Mouse (Mus musculus): ENCODE data around the gene Polr2g. TPM values are rescaled to one million over a fixed set of nuclear protein-coding genes. Genes with fewer than 3 reads are reported as not detected.

Polr2g gene
- total and polyA plus RNA-seq, 3 experiments = 181 to 188 TPM; not detected in 1

- TF ChIP-seq TBP (IDR thresholded peaks at IDR 0.05; ENCODE audit: low read depth, low read length) = no peak
- TF ChIP-seq UBTF (IDR thresholded peaks at IDR 0.05; ENCODE audit: borderline replicate concordance, insufficient read depth, low read depth, low read length) = peak; percentile 69; the same call in 1 of the 2 replicates
- TF ChIP-seq CHD1 (IDR thresholded peaks at IDR 0.05; ENCODE audit: low read depth, low read length) = peak; percentile 16; the same call in 1 of the 2 replicates
- peak in 1 of 2 experiments; percentile 34; a peak in 1 of 4 replicates for TF ChIP-seq POLR2A (IDR thresholded peaks at IDR 0.05; ENCODE audit: control insufficient read depth in 1 of 2, insufficient read depth in 1 of 2, low read depth in 1 of 2, low read length in 2 of 2, poor library complexity in 1 of 2)
These were observed 22.1 kb upstream of the Polr2g start for GRCm38 (mm10) chr19:8820424-8820956.

GRCm38 (mm10) chr19:8819596-8820423, 21.4 kb upstream of the Polr2g start, which contains the start of gene Hnrnpul2:
TSS of gene Hnrnpul2 (plus strand) at chr19:8820010.
- Histone ChIP-seq H3K36me3 (ENCODE audit: control insufficient read depth in 1 of 2, insufficient read depth in 2 of 2, low read length in 2 of 2) (peaks cover 16 to 29% of the 10 kb centered on the region in 2 experiments), H3K27me3 (ENCODE audit: control insufficient read depth in 1 of 2, insufficient read depth in 2 of 2, low read length in 2 of 2) (no peaks in the 10 kb centered on the region), H3K9ac (ENCODE audit: control insufficient read depth, low read depth, low read length, poor library complexity, severe bottlenecking) (peak within 1 kb of the TSS; percentile 93), H3K79me2 (ENCODE audit: control insufficient read depth, insufficient read depth, low read length, poor library complexity) (peaks cover 55% of the 10 kb centered on the region), H3K4me1 (ENCODE audit: control insufficient read depth in 1 of 2, insufficient read depth in 2 of 2, low read length in 2 of 2) (peaks cover 5 to 11% of the 10 kb centered on the region in 2 experiments; a peak in 3 of 4 replicates), H3K4me3 (ENCODE audit: control insufficient read depth in 1 of 2, insufficient read depth in 1 of 2, low read depth in 2 of 2, low read length in 2 of 2) (peak within 1 kb of the TSS; percentile 96 to 98), H3K9me3 (replicated peaks; ENCODE audit: insufficient read depth, low read length) (no peaks in the 10 kb centered on the region), H3K27ac (ENCODE audit: control insufficient read depth, low read depth, low read length) (peak within 1 kb of the TSS; percentile 98)
- DNase-seq (ENCODE audit: low read depth, low spot score) = peak; percentile 100
- TF ChIP-seq GABPA (IDR thresholded peaks at IDR 0.05; ENCODE audit: low read depth, low read length) (no peak), MXI1 (IDR thresholded peaks at IDR 0.05; ENCODE audit: low read depth, low read length) (peak; percentile 93), KAT2A (conservative IDR thresholded peaks at IDR 0.05; ENCODE audit: low read depth, low read length) (peak; percentile 53), NRF1 (IDR thresholded peaks at IDR 0.05; ENCODE audit: insufficient read depth, low read depth, low read length, poor library complexity, severe bottlenecking) (peak; percentile 85), CHD2 (IDR thresholded peaks at IDR 0.05; ENCODE audit: low read length) (no peak), UBTF (IDR thresholded peaks at IDR 0.05; ENCODE audit: borderline replicate concordance, insufficient read depth, low read depth, low read length) (0 out of 2 replicates have a peak, but pooled peaks have one; percentile 52), MAZ (IDR thresholded peaks at IDR 0.05; ENCODE audit: low read depth, low read length) (0 out of 2 replicates have a peak, but pooled peaks have one; percentile 67), MAFK (IDR thresholded peaks at IDR 0.05; ENCODE audit: borderline replicate concordance, low read depth, low read length) (no peak), E2F4 (IDR thresholded peaks at IDR 0.05; ENCODE audit: borderline replicate concordance, low read depth, low read length) (peak; percentile 61; the same call in 1 of the 2 replicates), MAX (IDR thresholded peaks at IDR 0.05; ENCODE audit: low read length) (peak; percentile 77; the same call in 1 of the 2 replicates), TBP (IDR thresholded peaks at IDR 0.05; ENCODE audit: low read depth, low read length) (peak; percentile 59), USF2 (IDR thresholded peaks at IDR 0.05; ENCODE audit: borderline replicate concordance in 1 of 2, insufficient read depth in 1 of 2, low read depth in 1 of 2, low read length in 2 of 2) (no peak), ZKSCAN1 (IDR thresholded peaks at IDR 0.05; ENCODE audit: low read depth, low read length) (no peak), JUND (IDR thresholded peaks at IDR 0.05; ENCODE audit: low read depth, low read length) (no peak), POLR2A (IDR thresholded peaks at IDR 0.05; ENCODE audit: control insufficient read depth in 1 of 2, insufficient read depth in 1 of 2, low read depth in 1 of 2, low read length in 2 of 2, poor library complexity in 1 of 2) (peak; percentile 87 to 91), USF1 (IDR thresholded peaks at IDR 0.05; ENCODE audit: low read depth, low read length) (0 out of 2 replicates have a peak, but pooled peaks have one; percentile 13), POLR2AphosphoS5 (IDR thresholded peaks at IDR 0.05; ENCODE audit: borderline replicate concordance, low read depth, low read length) (peak; percentile 92; the same call in 1 of the 2 replicates), MYB (IDR thresholded peaks at IDR 0.05; ENCODE audit: low read depth, low read length) (no peak), MYC (IDR thresholded peaks at IDR 0.05; ENCODE audit: low read depth, low read length) (peak; percentile 31; the same call in 1 of the 2 replicates), POLR2AphosphoS2 (IDR thresholded peaks at IDR 0.05; ENCODE audit: low read length) (peak; percentile 94), MEF2A (IDR thresholded peaks at IDR 0.05; ENCODE audit: extremely low read depth, insufficient replicate concordance, low read depth, low read length, poor library complexity, severe bottlenecking) (no peak), ZMIZ1 (IDR thresholded peaks at IDR 0.05; ENCODE audit: low read depth, low read length) (peak; percentile 91; the same call in 1 of the 2 replicates), TCF12 (IDR thresholded peaks at IDR 0.05; ENCODE audit: low read depth, low read length) (peak; percentile 55; the same call in 1 of the 2 replicates), NELFE (IDR thresholded peaks at IDR 0.05; ENCODE audit: low read depth, low read length) (peak; percentile 96), SIN3A (IDR thresholded peaks at IDR 0.05; ENCODE audit: low read length) (peak; percentile 88)

More at GRCm38 (mm10) chr19:8820424-8820956, 22.1 kb upstream of the Polr2g start:
- H3K27ac ChIP-seq (ENCODE audit: control insufficient read depth, low read depth, low read length) = peak overlapping the region; percentile 98
- H3K27me3 ChIP-seq (ENCODE audit: control insufficient read depth in 1 of 2, insufficient read depth in 2 of 2, low read length in 2 of 2) = no peaks in the 10 kb centered on the region
- peaks cover 21 to 28% of the 10 kb centered on the region in 2 experiments for H3K36me3 ChIP-seq (ENCODE audit: control insufficient read depth in 1 of 2, insufficient read depth in 2 of 2, low read length in 2 of 2)
- H3K4me3 ChIP-seq (ENCODE audit: control insufficient read depth in 1 of 2, insufficient read depth in 1 of 2, low read depth in 2 of 2, low read length in 2 of 2) = peak overlapping the region; percentile 96 to 98
- H3K9me3 ChIP-seq (replicated peaks; ENCODE audit: insufficient read depth, low read length) = no peaks in the 10 kb centered on the region
- H3K4me1 ChIP-seq (ENCODE audit: control insufficient read depth in 1 of 2, insufficient read depth in 2 of 2, low read length in 2 of 2) = peaks cover 5 to 11% of the 10 kb centered on the region in 2 experiments; a peak in 3 of 4 replicates
- peak; percentile 66 for DNase-seq (ENCODE audit: low read depth, low spot score)
- H3K9ac ChIP-seq (ENCODE audit: control insufficient read depth, low read depth, low read length, poor library complexity, severe bottlenecking) = peak overlapping the region; percentile 93
- peaks cover 56% of the 10 kb centered on the region for H3K79me2 ChIP-seq (ENCODE audit: control insufficient read depth, insufficient read depth, low read length, poor library complexity)
